Mouse (Mus musculus): Measurements from ENCODE around the gene Tagln2. TPM values are rescaled to one million over a fixed set of nuclear protein-coding genes. Genes with fewer than 3 reads are reported as not detected.

The Tagln2 gene
- polyA plus RNA-seq, 1 experiment from 2014 or later, result 49.9 TPM

DNA sequence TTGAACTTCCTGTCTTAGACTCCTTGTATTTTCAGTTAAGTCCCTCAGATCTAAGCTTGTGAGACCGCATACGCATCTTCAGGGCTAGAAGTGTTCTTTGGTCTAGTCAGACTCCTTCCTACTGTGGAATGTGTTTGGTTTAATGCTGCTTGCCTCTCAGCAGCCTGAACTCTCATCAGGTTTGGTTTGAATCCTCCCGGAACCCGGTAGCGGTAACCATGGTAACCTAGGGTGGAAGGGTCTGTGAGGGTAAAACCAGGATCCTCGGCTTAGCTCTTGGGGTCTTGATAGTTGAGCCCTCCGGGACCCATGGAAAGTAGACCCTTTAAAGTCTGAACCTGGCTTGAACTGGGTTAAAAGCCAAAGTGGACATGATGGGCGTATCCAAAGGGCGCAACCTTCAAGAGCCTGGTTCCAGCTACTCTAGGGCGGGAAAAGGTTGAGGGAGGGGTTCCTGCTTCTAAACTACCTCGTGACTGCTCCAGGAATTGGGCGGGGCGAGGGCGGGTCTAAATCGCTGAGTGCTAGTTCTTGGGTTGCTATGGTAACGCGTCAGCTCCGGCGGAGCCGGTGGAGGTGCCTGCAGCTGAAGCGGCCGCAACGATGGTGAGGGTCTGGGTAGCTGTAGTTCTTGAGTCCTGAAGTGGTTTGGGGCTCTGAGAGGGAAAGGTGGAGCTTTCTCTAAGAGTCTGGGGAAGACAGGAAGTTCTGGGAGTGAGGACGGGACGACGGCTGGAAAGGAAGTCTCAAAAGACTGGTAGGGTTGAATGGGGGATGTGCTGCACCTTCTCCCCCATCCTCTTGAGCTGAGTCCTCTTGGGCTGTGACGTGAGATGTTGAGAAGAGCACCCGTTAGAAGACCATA, 21.0 kb downstream of the Tagln2 start, which contains the start of gene Cfap45:
Gene Cfap45 (plus strand): TSS at position 226 of the 865 bp plus-strand sequence.
- no peaks in the 10 kb centered on the region; the same call in 1 of the 2 replicates for H3K27me3 ChIP-seq
- peak; percentile 92 for ATAC-seq
- 4% methylated on average over 28 of the region's 28 CpGs for WGBS
- peaks cover 24% of the 10 kb centered on the region for H3K4me1 ChIP-seq (replicated peaks)
- H3K9me3 ChIP-seq, result 0 out of 2 replicates have a peak, but pooled peaks cover 5% of the 10 kb centered on the region
- 0 out of 2 replicates have a peak within 1 kb of the TSS, but pooled peaks have one; percentile 20 for H3K9ac ChIP-seq (replicated peaks)
- no peaks in the 10 kb centered on the region for H3K36me3 ChIP-seq
- no peak within 1 kb of the TSS for H3K27ac ChIP-seq
- H3K4me2 ChIP-seq (replicated peaks), result peak within 1 kb of the TSS; percentile 56
- peak within 1 kb of the TSS; percentile 32 for H3K4me3 ChIP-seq (replicated peaks)

DNA sequence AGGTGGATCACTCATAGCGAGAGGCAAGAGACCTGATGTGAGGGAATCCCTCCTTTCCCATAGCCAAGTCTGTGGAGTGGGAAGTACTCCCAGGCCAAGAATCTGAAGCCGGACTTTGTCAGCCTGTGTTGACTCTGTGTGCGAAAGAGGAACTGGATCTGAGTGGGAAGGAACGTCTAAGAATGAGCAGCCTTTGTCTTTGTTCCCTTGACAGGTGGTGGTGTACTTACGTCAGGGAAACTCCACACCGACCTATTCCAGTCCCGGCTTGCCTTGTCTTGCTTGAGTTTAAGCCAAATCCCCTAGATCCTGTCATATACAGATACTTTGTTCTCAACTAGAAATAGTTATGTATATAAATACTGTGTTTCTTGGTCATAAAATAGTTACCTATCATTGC, 22.7 kb downstream of the Tagln2 start:
- 73% methylated on average over 7 of the region's 7 CpGs for WGBS
- ATAC-seq, result no peak
- H3K9me3 ChIP-seq, result 0 out of 2 replicates have a peak, but pooled peaks cover under 1% of the 10 kb centered on the region

DNA sequence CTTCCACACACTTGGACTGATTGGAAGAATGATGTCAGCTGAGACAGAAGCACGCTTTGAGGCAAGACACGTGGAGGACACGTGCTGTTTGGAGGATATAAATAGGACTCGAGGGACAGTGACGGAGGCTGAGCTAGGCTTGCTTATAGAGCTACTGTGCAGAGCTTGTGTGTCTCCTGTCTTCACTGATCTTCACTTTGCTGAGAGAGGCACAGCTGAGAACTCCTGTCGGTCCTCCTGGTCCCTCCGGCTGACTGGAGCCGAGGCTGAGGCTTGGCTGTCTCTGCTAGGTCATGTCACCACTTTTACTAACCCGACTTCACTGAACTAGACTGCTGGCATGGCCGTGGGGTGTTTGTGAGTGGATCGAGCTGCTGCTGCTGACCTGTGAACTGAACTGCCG, 23.9 kb downstream of the Tagln2 start:
- no peaks in the 10 kb centered on the region for H3K36me3 ChIP-seq
- peaks cover 2% of the 10 kb centered on the region; the same call in 1 of the 2 replicates for H3K27me3 ChIP-seq
- H3K4me3 ChIP-seq (replicated peaks), result no peak overlapping the region
- no peak overlapping the region for H3K9ac ChIP-seq (replicated peaks)
- H3K4me1 ChIP-seq (replicated peaks), result peaks cover 25% of the 10 kb centered on the region
- H3K9me3 ChIP-seq, result no peaks in the 10 kb centered on the region
- no peak for ATAC-seq
- 79% methylated on average over 12 of the region's 12 CpGs for WGBS
- no peak overlapping the region for H3K27ac ChIP-seq
- H3K4me2 ChIP-seq (replicated peaks), result no peak overlapping the region

More for the DNA sequence above, 22.7 kb downstream of the Tagln2 start:
- H3K4me3 ChIP-seq (replicated peaks), result no peak overlapping the region
- H3K27ac ChIP-seq, result no peak overlapping the region
- no peak overlapping the region for H3K4me2 ChIP-seq (replicated peaks)
- H3K27me3 ChIP-seq, result no peaks in the 10 kb centered on the region; the same call in 1 of the 2 replicates
- H3K36me3 ChIP-seq, result no peaks in the 10 kb centered on the region
- no peak overlapping the region for H3K9ac ChIP-seq (replicated peaks)
- peaks cover 24% of the 10 kb centered on the region for H3K4me1 ChIP-seq (replicated peaks)

DNA sequence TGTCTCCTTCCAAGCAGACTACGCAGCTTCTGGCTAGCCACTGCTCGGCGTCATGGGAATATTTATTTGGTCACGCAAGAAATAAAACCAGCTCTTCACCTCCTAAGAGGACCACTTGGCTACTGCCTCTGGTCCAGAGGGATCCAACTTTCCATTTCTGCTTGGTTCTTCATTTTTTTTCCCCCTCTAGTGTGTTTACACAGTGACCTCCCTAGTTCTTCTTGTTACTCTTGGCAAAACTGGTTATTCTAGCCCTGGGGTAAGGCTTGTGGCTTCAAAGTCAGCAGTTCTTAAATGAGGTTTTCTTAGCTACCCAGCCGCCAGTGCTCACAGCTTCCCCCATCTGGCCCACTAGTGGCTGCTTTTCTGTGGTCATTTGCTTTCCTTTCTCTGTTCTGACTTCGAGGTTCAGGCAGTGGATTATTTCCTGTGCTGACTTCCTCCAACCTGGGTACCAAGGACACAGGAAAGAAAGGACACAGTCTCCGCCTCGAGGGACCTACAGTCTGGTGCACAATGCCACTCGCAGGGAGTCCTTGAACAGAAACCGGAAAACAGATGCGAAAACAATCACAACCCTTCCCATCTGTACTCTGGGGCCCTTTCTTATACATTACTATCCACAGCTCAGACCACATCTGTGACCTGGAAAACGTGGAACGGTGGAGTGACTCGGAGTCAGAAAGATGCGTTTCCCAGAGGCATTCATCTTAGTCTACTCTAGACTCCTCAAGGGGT, 25.3 kb downstream of the Tagln2 start:
- Histone ChIP-seq H3K36me3 (no peaks in the 10 kb centered on the region), H3K4me1 (replicated peaks) (peaks cover 26% of the 10 kb centered on the region), H3K4me2 (replicated peaks) (no peak overlapping the region), H3K9me3 (no peaks in the 10 kb centered on the region), H3K4me3 (replicated peaks) (no peak overlapping the region), H3K27me3 (peaks cover 2% of the 10 kb centered on the region; the same call in 1 of the 2 replicates), H3K27ac (0 out of 2 replicates have a peak overlapping the region, but pooled peaks have one; percentile 25), H3K9ac (replicated peaks) (0 out of 2 replicates have a peak overlapping the region, but pooled peaks have one; percentile 5)
- 45% methylated on average over 15 of the region's 15 CpGs for WGBS
- no peak for ATAC-seq

DNA sequence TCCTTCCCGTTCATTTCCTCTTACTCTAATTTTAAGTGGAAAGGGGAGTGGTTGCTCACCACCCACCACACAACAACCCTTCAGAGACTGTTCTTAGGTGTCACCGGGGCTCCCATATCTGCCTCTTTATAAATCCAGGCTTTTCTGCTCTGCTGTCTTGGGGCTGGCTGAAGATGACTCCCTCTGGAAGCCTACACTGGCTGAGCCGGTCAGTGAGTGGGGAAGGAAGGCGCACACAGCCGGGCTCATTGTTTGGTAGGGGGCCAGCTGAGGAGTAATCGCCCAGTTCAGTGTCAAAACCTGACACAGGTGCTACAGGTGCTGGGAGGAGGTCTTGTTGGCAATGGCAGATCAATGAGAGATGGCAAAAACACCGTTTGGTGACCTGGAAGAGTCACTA, 26.1 kb downstream of the Tagln2 start:
- Histone ChIP-seq H3K4me2 (replicated peaks) (no peak overlapping the region), H3K4me1 (replicated peaks) (peaks cover 26% of the 10 kb centered on the region), H3K9ac (replicated peaks) (no peak overlapping the region), H3K36me3 (no peaks in the 10 kb centered on the region), H3K27ac (no peak overlapping the region), H3K9me3 (no peaks in the 10 kb centered on the region), H3K27me3 (peaks cover 2% of the 10 kb centered on the region; the same call in 1 of the 2 replicates), H3K4me3 (replicated peaks) (no peak overlapping the region)
- WGBS, result 76% methylated on average over 7 of the region's 7 CpGs
- ATAC-seq, result no peak

DNA sequence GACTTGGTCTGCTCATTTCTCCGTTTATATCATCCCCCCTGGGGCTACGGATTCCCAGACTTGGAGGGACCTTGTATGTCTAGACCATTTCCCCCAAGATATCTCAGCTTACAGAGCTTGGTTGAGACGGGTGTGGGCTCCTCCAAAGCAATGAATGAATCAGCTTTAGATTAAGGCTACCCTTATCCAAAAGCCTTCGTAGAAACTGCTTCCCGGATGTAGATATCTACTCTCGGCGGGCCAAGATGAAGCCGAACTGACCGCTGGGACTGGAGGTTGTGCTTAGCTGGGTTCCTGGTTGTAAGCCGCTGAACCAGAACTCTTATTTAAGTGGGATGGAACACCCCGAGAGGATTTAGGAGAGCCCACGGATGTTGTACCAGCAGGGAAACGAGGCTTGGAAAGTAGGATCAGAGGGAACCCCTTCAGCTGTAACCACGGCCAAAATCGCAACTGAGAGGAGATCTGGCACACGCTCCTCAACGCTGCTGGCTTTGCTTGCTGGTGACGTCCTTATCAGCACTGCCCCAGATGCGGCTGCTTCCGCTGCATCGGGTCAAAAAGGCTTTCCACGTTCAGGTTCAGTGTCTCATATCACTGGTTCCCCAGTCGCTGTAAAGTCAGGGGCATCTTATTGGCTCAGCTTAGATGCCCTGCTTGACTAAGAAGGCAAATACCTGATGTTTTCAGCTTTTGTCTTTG, 26.7 kb downstream of the Tagln2 start:
- no peaks in the 10 kb centered on the region for H3K9me3 ChIP-seq
- no peak for ATAC-seq
- H3K27ac ChIP-seq, result no peak overlapping the region
- no peaks in the 10 kb centered on the region for H3K36me3 ChIP-seq
- no peak overlapping the region for H3K9ac ChIP-seq (replicated peaks)
- H3K4me1 ChIP-seq (replicated peaks), result peaks cover 26% of the 10 kb centered on the region
- H3K4me3 ChIP-seq (replicated peaks), result no peak overlapping the region
- H3K27me3 ChIP-seq, result peaks cover 2% of the 10 kb centered on the region; the same call in 1 of the 2 replicates
- 70% methylated on average over 23 of the region's 23 CpGs for WGBS
- H3K4me2 ChIP-seq (replicated peaks), result no peak overlapping the region

DNA sequence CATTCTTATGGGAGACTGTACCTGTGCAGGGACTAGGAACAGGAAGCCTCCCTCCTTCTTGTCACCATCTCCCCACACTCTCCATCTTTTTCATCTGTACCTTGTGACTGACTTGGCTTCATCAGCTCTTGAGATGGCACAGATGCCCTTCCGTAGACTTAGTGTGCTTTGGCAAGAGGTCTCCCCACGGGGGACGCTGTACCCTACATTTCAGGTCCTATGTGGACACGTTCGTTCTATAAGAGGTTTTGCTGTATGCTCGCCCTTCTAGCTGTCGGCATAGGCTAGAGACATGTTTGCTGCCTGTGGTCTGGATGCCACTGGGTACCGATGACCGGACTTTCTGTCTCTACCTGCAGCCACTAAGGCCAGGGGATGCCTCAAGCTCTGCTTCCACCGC, 27.6 kb downstream of the Tagln2 start:
- no peak overlapping the region for H3K4me3 ChIP-seq (replicated peaks)
- H3K27me3 ChIP-seq, result peaks cover 5% of the 10 kb centered on the region; the same call in 1 of the 2 replicates
- H3K27ac ChIP-seq, result no peak overlapping the region
- no peaks in the 10 kb centered on the region for H3K9me3 ChIP-seq
- no peaks in the 10 kb centered on the region for H3K36me3 ChIP-seq
- 93% methylated on average over 10 of the region's 10 CpGs for WGBS
- H3K9ac ChIP-seq (replicated peaks), result no peak overlapping the region
- peaks cover 35% of the 10 kb centered on the region for H3K4me1 ChIP-seq (replicated peaks)
- no peak for ATAC-seq
- H3K4me2 ChIP-seq (replicated peaks), result no peak overlapping the region

DNA sequence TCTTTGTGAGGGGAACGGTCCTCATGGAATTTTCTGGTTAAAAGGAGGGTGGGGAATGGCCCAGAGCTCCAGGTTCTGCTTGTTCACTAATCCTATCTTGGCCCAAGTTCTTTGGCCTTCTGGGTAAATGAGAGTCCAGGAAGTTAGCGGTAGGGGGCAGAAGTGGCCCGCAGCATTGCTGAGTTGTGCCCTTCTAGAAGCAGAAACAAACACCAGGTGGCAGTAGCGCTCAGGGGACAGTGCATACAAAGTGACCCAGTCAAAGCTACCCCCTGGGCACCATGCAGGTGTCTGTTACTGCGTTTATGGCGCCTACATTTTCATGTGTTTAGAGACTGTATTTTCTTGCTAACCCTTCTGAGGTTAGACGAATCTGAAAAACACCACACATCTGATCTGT, 28.9 kb downstream of the Tagln2 start:
- Histone ChIP-seq H3K36me3 (no peaks in the 10 kb centered on the region), H3K27me3 (peaks cover 5% of the 10 kb centered on the region; the same call in 1 of the 2 replicates), H3K4me3 (replicated peaks) (no peak overlapping the region), H3K4me2 (replicated peaks) (no peak overlapping the region), H3K9me3 (no peaks in the 10 kb centered on the region), H3K4me1 (replicated peaks) (peaks cover 42% of the 10 kb centered on the region), H3K27ac (no peak overlapping the region), H3K9ac (replicated peaks) (no peak overlapping the region)
- 7% methylated on average over 7 of the region's 7 CpGs for whole genome bisulfite sequencing
- ATAC-seq, result peak; percentile 64; the same call in 1 of the 2 replicates

DNA sequence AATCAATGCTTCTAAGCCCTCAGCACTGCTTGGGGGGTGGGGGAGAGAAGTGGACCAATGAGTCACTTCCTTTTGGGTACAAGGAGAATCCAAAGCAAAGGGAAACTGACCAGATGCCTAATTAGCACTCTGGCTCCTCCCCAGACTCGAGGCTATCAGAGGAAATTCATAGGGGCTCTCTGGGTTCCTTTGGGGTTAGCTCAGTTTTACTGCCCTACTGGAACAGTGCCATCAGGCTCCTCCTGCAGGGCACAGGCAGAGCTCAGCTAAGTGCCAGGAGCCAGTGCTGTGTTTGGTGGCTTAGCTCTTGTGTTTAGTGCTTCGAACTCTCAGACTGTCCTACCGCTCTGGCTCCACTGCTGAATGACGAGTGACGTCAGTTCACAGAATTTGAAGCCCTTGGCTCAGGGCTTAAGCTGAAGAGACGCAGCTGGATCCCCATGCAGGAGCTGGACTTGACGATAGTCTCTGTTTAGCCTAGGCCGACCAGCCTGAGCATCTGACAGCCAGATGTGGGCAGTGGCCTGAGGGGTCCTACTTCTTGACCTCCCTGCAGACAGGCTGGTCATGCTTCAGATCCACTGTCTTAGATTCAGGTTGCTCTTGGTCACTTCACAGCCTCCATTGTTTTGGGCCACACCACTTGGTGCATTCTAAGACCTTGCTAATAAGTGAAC, 30.8 kb downstream of the Tagln2 start:
- whole genome bisulfite sequencing, result 39% methylated on average over 8 of the region's 8 CpGs
- no peaks in the 10 kb centered on the region for H3K36me3 ChIP-seq

DNA sequence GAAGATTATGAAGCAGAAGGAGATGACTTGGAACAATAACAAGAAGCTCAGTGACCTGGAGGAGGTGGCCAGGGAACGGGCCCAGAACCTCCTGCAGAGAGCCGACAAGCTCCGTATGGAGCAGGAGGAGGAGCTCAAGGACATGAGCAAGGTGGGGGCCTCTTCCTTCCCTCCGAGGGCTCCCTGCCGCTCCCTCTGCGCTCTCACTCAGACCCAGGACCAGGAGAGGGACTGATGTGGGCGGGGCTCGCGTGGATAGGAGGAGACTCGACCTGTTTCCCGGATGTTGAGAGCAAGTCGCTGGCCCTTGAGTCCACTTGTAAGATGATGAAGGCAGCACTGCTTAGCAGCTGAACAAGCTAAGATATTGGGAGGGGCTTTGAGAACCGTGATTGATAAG, 32.7 kb downstream of the Tagln2 start:
- H3K4me3 ChIP-seq (replicated peaks), result peak overlapping the region; percentile 21
- H3K36me3 ChIP-seq, result no peaks in the 10 kb centered on the region
- peak overlapping the region; percentile 33; the same call in 1 of the 2 replicates for H3K9ac ChIP-seq (replicated peaks)
- H3K4me1 ChIP-seq (replicated peaks), result peaks cover 35% of the 10 kb centered on the region
- H3K9me3 ChIP-seq, result no peaks in the 10 kb centered on the region
- ATAC-seq, result peak; percentile 75
- whole genome bisulfite sequencing, result 2% methylated on average over 13 of the region's 13 CpGs
- peak overlapping the region; percentile 49 for H3K4me2 ChIP-seq (replicated peaks)
- H3K27ac ChIP-seq, result no peak overlapping the region
- H3K27me3 ChIP-seq, result peaks cover 10% of the 10 kb centered on the region; the same call in 1 of the 2 replicates

More for the DNA sequence above, 30.8 kb downstream of the Tagln2 start:
- H3K4me1 ChIP-seq (replicated peaks), result peaks cover 35% of the 10 kb centered on the region
- H3K4me2 ChIP-seq (replicated peaks), result no peak overlapping the region
- no peak overlapping the region for H3K9ac ChIP-seq (replicated peaks)
- peaks cover 10% of the 10 kb centered on the region; the same call in 1 of the 2 replicates for H3K27me3 ChIP-seq
- no peak overlapping the region for H3K4me3 ChIP-seq (replicated peaks)
- 0 out of 2 replicates have a peak, but pooled peaks have one; percentile 11 for ATAC-seq
- H3K27ac ChIP-seq, result no peak overlapping the region
- no peaks in the 10 kb centered on the region for H3K9me3 ChIP-seq

DNA sequence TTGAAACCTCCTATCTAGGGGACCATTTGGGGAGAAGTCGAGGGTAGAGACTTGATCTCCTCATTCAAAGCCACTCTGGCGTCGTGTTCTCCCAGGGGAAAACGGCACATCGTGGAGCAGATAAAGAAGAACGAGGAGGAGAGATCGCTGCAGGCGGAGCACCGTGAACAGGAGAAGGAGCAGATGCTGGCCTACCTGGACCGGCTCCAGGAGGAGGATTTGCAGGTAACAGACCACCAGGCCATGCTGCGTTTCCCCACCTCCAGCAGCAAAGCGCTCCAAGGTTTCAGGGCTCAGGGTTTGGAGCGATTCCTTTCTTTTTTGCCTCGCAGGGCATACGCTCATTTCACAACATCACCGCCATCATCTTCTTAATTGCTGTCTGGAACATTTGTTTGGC, 35.3 kb downstream of the Tagln2 start:
- ATAC-seq, result no peak
- Histone ChIP-seq H3K9me3 (no peaks in the 10 kb centered on the region), H3K27me3 (peaks cover 8% of the 10 kb centered on the region; the same call in 1 of the 2 replicates), H3K9ac (replicated peaks) (no peak overlapping the region), H3K4me2 (replicated peaks) (no peak overlapping the region), H3K36me3 (no peaks in the 10 kb centered on the region), H3K4me3 (replicated peaks) (no peak overlapping the region), H3K27ac (no peak overlapping the region), H3K4me1 (replicated peaks) (peaks cover 35% of the 10 kb centered on the region)
- WGBS, result 86% methylated on average over 16 of the region's 16 CpGs

All from midbrain, embryonic 13.5 days (tissue).